Mouse (Mus musculus): Measurements from ENCODE around the gene Slc7a11. TPM values are rescaled to one million over a fixed set of nuclear protein-coding genes. Genes with fewer than 3 reads are reported as not detected.

The Slc7a11 gene
- total RNA-seq, 2 experiments from 2014 or later: 12.1 to 14.1 TPM

GRCm38 (mm10) chr3:50012012-50012411 lies 431.4 kb downstream of the Slc7a11 start:
- ATAC-seq (ENCODE audit: poor library complexity, severe bottlenecking): no peak

DNA sequence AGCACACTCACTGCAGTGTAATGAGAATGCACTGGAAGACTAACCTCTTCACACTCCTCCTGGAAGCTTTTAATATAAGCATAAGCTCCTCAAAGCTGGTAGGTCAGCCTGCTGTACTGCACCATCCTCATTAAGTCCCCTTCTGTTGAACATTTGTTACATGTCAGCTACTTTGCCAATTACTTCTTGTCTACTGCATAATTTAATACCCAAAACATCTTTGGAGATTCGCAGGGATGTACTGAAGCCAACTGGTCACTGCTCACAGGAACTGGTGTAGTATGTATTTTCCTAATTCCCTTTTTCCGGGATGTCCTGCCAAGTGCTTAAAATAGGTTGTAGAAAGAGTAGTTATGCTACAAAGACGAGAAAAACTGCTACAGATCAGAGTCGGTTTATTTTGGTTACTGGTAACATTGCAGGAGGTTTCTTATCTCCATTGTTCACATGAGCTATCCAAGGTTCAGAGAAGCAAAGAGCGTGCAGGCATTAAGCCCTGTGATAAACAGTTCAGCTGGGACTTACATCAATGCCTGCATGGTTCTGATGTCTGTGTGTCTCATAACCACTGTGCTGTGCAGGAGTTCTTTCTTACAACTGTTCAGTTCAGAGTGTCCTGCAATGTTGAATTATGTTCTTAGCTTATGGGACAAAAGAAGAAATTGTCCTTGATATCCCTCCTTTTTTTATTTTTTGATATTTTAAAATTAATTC lies 439.3 kb downstream of the Slc7a11 start:
- no peak for ATAC-seq (ENCODE audit: poor library complexity, severe bottlenecking)

GRCm38 (mm10) chr3:50002067-50002466 lies 441.3 kb downstream of the Slc7a11 start:
- ATAC-seq (ENCODE audit: poor library complexity, severe bottlenecking): no peak

GRCm38 (mm10) chr3:50001635-50002034 lies 441.8 kb downstream of the Slc7a11 start:
- ATAC-seq (ENCODE audit: poor library complexity, severe bottlenecking): no peak

GRCm38 (mm10) chr3:49992891-49993290 lies 450.5 kb downstream of the Slc7a11 start:
- no peak for ATAC-seq (ENCODE audit: poor library complexity, severe bottlenecking)

DNA sequence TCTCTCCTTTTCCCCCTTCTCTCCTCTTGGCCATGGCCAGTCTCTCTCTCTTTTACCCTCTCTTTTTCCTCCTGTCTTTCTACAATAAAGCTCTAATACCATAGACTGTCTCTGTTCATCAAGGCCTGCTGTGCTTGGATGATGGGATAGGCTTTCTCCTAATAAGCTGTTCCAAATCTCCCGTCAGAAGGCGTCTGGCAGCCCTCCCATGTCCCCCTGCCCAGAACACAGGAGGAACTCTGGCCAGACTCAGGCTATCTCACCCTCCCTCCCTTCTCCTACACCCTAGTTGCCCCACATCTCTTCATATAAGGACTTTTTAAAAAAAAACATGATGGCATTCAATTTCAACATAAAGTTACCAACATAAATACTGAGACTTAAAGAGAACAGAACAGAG lies 456.2 kb downstream of the Slc7a11 start:
- ATAC-seq (ENCODE audit: poor library complexity, severe bottlenecking): no peak

- no peak for ATAC-seq (ENCODE audit: poor library complexity, severe bottlenecking)
These were observed 458.6 kb downstream of the Slc7a11 start for GRCm38 (mm10) chr3:49984795-49985194.

DNA sequence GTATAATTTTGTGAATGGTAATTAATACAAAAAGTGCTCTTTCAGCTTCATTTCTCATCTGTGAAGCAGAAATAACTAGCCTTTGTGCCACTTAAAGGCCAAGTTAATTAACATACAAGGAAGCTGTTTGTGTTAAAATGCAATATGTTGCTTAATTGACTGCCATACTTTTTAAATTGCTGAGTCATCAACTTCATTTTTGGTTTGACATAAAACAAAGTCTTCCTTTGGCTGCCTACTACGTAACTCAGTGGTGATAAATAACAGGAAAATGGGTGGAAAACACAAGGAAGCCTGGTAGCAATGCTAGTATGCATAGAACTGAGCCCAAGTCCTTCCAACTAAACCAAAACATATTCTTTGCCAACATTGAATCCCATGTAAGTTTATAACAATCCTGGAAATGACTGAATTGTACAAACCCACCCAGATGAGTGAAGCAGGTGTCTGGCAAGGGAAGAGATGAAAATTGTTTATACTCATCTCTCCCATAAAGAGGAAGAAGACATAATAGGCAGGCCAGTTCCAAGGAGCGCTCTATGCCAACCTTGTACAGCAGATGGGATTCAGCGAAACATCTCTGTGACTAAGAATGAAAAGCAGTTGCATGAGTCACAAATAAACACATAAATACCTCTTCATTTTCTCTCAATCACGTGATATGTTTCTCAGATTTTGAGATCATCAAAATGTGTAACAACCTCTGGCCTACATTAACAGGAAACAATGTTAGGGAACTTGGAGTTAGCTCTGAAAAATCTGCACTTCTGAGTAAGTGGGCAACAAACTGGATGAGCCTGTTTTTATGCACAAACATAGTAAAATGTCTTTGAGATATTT lies 459.8 kb downstream of the Slc7a11 start:
- ATAC-seq (ENCODE audit: poor library complexity, severe bottlenecking): no peak

GRCm38 (mm10) chr3:49973994-49974393 lies 469.4 kb downstream of the Slc7a11 start:
- no peak for ATAC-seq (ENCODE audit: poor library complexity, severe bottlenecking)

DNA sequence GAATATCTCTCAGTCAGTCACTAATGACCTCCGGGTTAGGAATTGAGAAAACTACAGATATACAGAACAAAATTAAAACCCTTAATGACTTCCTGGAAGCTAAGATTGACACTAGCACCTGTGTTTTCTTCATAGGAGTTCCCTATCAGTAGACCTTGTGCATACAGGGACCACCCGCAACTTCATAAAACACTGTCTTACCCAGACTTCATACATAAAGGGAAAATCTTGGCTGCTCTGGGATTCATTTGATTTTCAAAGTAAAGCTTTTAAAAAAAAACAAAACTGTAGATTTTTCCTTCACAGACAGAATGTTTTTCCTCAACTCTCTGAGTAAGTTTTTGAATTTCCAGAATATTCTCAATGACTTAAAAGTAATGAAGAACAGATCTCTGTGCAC lies 477.8 kb downstream of the Slc7a11 start:
- ATAC-seq (ENCODE audit: poor library complexity, severe bottlenecking): no peak

- ATAC-seq (ENCODE audit: poor library complexity, severe bottlenecking): no peak
These were observed 482.8 kb downstream of the Slc7a11 start for GRCm38 (mm10) chr3:49960581-49960980.

DNA sequence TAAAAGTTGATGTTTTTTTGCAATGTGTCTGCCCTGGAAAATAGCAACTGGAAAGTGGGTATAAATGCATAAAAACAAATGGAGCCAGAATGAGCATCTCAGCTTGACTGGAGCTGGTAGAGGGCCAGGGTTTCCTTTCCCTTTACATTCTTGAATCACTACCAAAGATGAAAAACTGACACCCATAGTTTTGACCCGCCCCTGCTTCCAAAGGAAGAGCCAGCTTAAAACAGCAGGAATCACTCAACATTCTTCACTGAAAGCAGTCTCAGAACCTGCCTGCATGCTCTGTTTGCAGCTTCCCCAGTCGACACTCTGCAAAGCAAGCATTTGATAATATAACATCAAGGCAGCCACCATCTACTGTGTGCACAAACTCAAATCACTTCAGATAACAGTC lies 496.6 kb downstream of the Slc7a11 start:
- no peak for ATAC-seq (ENCODE audit: poor library complexity, severe bottlenecking)

DNA sequence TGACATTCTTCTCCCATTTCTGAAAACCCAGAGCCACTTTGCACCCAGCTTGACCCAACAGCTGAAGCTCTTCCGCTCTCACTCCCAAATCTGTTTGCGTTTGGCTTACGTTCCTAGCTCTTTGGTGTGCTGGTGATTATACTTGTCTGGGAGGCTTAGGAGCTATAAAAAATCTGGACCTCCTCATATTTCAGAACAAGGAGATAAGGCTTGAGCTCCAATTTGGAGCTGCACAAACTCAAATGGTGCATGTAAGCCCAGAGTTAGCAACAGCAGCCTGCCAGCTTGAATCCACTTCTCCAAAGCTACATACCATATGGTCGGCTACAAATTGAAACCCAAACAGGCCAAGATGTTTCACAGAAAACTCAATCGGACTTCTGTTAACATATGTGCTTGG lies 498.6 kb downstream of the Slc7a11 start:
- no peak for ATAC-seq (ENCODE audit: poor library complexity, severe bottlenecking)

GRCm38 (mm10) chr3:49937611-49938010 lies 505.8 kb downstream of the Slc7a11 start:
- no peak for ATAC-seq (ENCODE audit: poor library complexity, severe bottlenecking)

GRCm38 (mm10) chr3:49929496-49929895 lies 513.9 kb downstream of the Slc7a11 start:
- ATAC-seq (ENCODE audit: poor library complexity, severe bottlenecking): no peak

- no peak for ATAC-seq (ENCODE audit: poor library complexity, severe bottlenecking)
These were observed 514.7 kb downstream of the Slc7a11 start for GRCm38 (mm10) chr3:49928509-49929263.

GRCm38 (mm10) chr3:49913929-49914328 lies 529.5 kb downstream of the Slc7a11 start:
- ATAC-seq (ENCODE audit: poor library complexity, severe bottlenecking): no peak

- no peak for ATAC-seq (ENCODE audit: poor library complexity, severe bottlenecking)
These were observed 532.5 kb downstream of the Slc7a11 start for GRCm38 (mm10) chr3:49910922-49911321.

DNA sequence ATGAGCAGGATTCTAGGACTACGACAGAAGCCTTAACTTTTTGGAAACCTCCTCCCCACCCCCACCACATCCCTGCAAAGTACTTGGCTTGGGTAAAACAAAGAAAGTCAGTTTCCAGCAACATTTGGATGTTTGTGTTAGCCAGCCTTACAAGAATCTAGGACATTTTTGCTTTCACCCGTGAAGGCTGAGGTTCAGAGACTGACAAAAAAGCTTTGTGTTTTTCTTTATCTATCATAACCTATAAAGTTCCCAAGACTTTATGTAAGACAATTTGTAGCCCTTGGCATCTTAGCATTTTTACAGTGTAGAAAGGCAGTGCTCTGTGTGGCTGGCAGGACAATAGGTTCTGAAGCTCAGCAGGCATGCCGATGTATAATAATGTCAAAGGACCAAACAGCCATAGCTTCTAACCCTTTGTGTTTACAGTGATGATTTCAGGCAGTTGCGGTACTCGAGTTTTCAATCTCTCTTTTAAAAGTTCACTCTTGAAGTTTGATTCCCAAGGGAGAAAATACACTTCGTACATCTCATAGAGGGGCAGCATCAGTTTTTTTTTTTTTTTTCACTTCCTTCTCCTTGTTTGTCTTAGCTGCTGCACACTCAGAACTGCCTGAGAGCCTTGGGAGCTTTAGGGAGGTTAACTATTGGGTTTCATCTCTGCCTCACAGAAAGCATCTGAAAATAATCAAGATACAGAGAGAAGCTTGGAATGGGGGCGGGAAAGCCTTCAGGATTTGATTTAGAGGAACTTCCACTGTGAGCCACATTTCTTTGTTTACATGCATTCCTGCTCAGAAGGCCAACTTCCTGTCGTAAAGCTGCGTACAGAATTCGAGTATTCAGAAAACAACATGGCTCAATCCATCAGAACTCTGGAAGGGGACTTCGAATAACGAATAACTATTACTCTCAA lies 534.7 kb downstream of the Slc7a11 start:
- ATAC-seq (ENCODE audit: poor library complexity, severe bottlenecking): no peak

DNA sequence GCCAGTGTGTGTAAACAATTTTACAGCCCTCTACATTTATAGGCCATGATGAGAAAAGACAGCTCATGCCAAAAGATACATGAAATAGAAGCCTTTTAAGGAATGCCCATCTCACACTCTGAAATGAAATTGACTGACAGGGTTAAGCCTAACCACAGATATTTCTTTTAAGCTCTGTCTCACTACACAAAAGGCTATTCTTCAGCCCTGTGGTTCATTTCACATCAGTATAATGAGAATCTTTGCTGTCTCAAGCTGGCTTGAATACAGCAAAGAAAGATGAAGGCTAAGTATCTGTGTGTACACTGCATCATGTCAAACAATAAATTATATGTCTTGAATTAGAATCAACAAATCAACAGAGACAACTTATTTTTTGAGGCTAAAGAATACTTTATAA lies 549.5 kb downstream of the Slc7a11 start:
- no peak for ATAC-seq (ENCODE audit: poor library complexity, severe bottlenecking)
